Mouse (Mus musculus) layer of hippocampus, adult 11-12 months (tissue): ENCODE measurements around the gene Eif2b3.
A peak's percentile ranks its signal among the peaks of the same experiment; 100 is the strongest.

ENCODE experiments used
- DNase-seq: peaks from one replicate; pipeline ENCODE4 v3.0.0; 2022; ENCODE audit warnings: low spot score

Gene Eif2b3

DNA sequence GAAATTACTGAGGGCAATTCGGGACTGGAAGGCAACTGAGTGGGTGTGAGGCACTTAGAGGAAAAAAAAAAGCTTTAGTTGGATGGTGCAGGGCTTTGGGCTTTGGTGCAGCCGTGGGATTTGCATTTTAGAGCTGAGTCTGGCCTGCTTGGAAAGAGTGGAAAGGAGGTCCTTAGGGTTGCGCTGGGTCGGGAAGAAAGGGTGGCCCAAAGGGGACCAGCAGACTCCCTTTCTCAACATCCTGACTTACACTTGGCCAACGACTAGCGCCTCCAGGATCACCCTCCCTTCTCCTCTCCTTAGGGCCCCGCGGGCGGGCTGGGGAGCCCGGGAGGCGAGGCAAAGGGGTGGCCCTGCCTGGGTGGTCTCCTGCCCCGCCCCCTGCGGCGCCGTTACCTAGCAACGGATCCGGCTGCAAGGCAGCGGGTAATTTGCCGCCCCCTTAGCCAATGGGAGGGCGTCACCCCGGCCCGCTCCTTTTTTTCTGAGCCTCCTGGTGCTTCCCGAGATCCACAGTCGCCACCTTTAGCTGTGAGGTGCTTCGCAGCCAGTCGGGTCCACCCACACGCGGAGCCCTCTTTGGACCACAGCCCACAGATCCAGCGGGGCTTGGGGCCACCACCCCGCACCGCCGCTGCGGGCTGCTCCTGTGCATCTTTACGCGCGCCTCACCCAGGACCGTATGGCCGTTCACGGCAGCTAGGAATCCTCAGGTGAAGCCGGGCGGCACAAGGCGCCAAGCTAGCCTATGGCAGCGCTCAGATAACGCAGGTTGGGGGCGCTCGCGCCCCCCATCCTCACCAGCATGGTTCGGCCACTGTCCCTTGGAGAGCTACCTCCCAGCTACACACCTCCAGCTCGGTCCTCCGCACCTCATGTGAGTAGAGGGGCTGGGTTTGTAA lies 76.6 kb downstream of the Eif2b3 start, which contains the start of gene Ptch2:
Gene Ptch2, plus strand, starts transcription at position 525 of the 902 bp plus-strand sequence.
- peak; percentile 25 for DNase-seq

DNA sequence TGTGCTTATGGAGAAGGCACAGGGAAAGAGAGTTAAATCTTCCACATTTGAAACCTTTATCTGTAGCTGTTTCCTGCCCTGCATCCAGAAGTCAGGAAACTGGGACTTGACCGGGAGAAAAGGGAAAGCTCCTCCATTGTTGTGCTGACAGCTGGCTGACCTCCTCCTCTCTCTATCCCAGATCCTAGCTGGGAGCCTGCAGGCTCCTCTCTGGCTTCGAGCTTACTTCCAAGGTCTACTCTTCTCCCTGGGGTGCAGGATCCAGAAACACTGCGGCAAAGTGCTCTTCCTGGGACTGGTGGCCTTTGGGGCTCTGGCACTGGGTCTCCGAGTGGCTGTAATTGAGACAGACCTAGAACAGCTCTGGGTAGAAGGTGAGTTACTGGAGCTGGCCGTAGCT lies 77.5 kb downstream of the Eif2b3 start:
- DNase-seq: no peak

DNA sequence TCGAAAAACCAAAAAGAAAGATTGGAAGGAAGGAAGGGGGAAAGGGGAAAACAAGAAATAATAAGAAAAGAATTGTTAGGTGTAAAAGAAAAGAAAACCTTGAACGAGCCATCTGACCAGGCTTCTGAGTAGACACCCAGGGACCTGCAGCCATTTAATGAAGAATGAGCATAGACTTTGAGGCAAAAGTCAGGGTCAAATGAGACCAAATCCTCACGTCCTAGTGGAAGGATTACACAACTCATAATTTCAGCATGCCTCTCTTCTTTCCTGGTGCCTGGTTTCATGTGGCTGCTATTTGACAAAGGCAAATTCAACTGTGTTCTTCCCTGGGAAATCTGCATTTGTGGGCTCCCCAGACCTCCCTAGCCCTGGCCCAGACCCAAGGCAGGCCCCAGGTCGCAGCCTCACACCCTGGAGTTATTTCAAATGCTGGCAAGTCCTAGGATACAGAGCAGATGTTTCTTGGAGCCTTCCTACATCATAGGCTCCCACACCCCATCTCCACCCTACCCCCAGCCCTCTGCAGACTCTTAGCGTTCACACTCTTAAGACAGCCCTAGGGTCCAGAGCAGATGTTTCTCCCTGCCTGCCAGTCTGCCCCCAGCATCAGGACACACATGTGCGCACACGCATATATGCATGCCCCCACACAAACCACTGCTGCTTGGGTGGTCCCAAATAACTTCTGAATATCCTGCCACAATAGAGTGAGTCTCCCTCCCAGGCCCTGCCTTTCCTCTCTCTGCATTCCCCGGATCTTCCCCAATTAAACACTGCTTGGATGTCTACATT lies 79.0 kb downstream of the Eif2b3 start:
- DNase-seq: no peak

DNA sequence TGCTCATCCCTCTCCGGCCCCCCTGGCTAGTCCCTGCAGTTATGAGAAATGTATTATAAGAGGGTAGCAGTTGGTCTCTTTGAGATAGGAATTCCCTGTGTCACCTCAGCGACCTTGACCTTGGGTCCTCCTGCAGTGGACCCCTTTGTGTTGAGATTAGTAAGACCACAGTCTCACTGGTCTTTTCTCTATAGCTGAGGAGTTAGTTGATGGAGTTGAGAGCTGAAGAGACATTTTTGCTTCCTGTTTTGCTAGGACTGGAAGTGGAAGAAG lies 79.5 kb downstream of the Eif2b3 start:
- no peak for DNase-seq

DNA sequence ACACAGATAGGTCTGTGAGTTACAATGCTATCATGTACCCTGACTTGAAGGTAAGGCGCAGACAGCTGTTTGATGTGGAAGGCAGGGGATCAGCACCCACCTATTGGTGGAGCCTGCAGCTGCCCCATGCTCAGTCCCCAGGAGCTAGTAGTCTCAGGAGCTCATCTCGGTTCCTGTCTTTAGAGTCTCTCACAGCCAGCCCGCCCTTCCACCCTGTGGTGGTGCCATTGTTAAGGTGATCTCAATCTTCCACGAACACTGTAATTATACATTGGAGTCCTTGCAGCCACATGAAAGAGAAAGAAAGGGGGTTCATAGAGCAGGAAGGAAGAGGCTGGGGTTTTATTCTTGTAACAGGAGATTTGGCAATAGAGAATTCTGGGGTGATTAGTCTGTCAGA lies 80.8 kb downstream of the Eif2b3 start:
- DNase-seq: no peak

DNA sequence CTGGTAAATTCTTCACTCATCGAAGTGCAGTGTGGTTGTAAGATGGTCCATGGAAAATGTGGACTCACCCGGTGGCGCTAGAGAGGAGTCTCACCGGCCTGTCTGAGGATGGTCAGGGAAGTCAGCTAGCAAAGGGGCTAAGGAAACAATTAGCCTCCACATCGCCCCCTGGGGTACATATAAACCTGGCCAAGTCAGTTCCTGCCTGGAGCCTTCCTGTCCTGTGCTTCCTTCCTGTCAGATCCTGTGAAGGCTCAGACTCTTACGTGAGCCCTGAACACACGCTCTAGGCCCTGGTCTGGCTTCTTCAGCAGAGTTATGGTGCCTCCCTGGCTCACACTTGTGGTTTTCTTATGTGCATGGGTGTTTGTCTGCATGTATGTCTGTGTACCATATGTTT lies 82.0 kb downstream of the Eif2b3 start:
- no peak for DNase-seq

DNA sequence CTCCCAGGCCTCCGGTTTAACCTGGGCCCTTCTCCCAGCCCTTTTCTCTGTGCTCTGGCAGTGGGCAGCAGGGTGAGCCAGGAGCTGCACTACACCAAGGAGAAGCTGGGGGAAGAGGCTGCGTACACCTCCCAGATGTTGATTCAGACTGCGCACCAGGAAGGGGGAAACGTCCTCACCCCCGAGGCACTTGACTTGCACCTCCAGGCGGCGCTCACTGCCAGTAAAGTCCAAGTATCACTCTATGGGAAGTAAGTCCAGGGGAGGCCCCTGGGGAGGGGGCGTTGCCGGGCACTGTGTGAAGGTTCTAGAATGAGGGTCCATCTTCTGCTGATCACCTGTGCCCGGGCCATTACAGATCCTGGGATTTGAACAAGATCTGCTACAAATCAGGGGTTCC lies 85.5 kb downstream of the Eif2b3 start:
- no peak for DNase-seq

DNA sequence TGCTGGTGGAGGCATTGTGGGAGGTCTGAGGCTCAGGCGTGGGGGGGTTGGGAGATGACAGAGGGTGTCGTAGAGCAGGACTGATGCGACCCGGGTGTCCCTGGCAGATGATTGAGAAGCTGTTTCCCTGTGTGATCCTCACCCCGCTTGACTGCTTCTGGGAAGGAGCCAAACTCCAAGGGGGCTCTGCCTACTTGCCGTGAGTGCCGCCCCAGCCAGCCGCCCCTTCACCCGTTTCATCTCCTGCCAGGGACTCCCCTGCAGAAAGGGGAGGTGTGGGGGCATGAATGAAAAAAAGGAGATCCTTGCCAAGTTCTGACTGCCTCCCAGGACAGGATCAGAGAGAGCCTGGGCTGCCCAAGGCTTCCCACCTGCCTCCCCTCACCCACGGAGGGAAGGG lies 85.9 kb downstream of the Eif2b3 start:
- DNase-seq: no peak

DNA sequence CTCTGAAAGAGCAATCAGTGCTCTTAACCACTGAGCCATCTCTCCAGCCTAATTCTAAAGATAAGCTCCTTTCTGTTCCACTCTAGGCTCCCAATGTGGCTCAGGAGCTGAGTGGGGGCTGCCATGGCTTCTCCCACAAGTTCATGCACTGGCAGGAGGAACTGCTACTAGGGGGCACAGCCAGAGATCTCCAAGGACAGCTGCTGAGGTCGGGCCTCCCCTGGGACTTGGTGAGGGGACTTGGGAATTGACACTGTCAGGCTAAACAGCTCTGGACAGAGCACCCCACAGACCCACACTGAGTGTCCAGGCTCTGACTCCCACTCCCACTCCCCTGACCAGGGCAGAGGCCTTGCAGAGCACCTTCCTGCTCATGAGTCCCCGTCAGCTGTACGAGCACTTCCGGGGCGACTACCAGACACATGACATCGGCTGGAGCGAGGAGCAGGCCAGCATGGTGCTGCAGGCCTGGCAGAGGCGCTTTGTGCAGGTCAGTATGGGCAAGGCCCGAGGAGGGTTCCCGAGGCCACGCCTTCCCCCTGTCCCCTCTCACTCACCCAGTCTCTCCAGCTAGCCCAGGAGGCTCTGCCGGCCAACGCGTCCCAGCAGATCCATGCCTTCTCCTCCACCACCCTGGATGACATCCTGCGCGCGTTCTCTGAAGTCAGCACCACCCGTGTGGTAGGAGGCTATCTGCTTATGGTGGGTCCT lies 88.8 kb downstream of the Eif2b3 start:
- no peak for DNase-seq

DNA sequence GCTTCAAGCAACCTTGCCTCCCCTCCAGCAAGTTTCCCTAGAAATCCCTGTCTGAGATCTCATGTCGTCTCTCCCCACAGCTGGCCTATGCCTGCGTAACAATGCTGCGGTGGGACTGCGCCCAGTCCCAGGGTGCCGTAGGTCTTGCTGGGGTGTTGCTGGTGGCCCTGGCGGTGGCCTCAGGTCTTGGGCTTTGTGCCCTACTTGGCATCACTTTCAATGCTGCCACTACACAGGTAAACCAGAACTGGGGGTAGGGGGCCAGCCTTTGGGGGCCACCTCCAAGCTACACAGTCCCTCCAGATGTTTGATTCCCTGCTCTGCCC lies 89.3 kb downstream of the Eif2b3 start:
- no peak for DNase-seq

DNA sequence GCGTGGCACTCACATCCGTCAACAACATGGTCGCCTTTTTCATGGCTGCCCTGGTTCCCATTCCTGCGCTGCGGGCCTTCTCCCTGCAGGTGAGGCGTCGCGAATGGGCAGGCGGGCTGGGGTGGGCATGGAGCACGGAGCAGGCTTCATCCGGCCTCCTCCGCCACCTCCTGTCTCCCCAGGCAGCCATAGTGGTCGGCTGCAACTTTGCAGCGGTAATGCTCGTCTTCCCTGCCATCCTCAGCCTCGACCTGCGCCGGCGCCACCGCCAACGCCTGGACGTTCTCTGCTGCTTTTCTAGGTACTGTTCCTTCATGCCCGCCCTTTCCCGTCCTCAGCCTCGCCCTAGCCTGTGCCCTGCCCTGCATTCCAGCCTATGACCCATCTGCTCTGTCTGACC lies 90.1 kb downstream of the Eif2b3 start:
- no peak for DNase-seq

DNA sequence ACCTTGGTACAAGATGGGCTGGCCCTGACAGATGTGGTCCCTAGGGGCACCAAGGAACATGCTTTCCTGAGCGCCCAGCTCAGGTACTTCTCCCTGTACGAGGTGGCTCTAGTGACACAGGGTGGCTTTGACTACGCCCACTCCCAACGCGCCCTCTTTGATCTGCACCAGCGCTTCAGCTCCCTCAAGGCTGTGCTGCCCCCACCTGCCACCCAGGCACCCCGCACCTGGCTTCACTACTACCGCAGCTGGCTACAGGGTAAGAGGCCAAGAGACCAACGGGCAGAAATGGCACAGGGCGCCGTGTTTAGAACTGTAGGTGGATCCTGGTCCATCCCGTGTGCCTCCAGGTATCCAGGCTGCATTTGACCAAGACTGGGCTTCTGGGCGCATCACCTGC lies 91.0 kb downstream of the Eif2b3 start:
- no peak for DNase-seq

DNA sequence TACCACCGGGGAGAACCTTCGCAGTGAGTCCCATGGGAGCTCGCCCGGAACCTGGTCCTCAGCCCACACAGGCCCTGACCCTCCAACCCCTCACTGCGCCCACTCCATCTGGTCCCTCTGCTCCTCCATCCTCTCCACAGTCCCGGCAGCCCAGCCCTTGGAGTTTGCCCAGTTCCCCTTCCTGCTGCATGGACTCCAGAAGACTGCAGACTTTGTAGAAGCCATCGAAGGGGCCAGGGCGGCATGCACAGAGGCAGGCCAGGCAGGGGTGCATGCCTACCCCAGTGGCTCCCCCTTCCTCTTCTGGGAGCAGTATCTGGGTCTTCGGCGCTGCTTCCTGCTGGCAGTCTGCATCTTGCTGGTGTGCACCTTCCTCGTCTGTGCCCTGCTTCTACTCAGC lies 91.8 kb downstream of the Eif2b3 start:
- DNase-seq: no peak

DNA sequence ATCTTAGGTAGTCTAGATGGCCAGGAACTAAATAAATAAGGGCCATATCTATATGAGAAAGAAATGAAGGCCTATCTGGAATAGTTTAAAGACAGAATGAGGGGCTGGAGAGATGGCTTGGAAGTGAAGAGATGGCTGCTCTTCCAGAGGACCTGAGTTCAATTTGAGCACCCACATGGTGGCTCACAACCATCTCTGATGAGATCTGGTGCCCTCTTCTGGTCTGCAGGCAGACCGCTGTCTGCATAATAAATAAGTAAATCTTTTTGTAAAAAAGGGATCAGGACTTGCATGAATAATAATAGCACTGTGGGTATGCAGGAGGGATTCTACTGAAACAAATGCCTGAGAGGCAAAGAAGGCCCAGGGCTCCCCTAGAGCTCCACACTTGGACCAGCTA lies 94.0 kb downstream of the Eif2b3 start:
- no peak for DNase-seq

DNA sequence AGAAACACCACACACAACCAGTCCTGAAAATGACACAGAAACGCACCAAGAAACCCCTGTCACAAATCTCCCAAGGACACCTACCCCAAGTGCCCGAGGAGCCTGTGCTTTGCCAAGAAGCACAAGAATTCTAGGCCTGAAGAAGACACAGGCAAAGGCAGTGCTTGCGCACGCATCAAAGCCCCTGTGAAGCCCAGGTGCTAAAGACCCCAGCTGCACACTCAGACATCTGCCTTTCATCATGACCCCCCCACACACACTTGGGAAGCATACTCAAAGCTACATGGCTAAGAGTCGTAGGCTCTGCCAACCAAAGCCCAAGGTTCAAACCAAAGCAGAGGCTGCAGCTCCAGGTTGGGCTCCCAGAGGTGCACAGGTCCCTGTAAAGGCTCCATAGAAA lies 96.4 kb downstream of the Eif2b3 start:
- DNase-seq: no peak

DNA sequence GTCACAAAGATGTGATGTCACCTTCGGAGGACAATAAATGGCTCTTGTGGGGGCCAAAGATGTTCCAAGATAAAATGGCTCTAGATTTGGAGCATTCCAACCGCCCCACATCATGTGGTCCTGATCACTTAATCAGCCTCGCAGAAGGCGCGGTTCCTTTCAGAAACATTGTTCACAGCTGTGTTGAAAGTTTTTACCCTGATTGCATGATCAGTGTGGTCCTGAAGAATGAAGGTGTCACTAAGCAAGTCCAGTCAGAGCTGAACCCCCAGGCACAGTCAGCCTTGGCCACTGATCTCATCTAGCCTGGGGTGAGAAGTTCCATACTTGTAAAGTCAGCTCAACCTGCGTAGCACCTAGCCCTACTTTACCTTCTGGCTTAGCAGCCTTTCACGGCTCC lies 98.7 kb downstream of the Eif2b3 start:
- no peak for DNase-seq

DNA sequence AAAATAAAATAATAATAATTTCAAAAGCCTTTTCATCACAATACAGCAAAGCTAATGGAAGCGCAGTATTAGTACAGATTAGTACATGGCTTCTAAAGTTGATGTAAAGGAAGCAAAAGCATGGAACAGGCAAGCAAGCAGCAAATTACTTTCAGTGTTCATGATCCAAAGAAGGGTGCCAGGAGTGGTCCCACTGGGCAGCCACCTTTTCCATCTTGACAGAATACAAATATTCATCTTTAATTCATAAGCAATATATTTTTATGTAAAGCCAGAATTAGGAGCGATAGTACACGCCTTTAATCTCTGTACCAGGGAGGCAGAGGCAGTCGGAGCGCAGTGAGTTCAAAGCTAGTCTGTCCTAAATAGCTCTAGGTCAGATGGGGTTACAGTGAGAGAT lies 100.4 kb downstream of the Eif2b3 start:
- DNase-seq: no peak

DNA sequence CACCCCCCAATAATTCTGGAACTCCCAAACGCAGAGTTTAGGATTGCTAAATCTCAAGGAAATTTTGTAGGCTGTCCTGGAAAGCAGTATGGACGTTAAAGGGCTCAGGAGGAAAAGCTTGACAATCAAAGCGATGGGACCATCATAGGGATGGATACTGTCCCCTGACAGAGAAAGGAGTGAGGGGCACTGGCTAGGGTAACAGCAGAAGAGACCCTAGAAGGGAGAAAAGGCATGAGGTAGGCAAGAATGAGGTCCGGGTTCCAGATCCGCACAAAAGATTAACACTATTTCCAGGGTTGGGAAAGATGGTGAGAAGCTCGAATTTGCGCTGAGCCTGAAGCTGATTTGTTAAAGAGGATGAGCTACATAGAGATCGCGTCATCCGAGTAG lies 100.8 kb downstream of the Eif2b3 start:
- DNase-seq: no peak

DNA sequence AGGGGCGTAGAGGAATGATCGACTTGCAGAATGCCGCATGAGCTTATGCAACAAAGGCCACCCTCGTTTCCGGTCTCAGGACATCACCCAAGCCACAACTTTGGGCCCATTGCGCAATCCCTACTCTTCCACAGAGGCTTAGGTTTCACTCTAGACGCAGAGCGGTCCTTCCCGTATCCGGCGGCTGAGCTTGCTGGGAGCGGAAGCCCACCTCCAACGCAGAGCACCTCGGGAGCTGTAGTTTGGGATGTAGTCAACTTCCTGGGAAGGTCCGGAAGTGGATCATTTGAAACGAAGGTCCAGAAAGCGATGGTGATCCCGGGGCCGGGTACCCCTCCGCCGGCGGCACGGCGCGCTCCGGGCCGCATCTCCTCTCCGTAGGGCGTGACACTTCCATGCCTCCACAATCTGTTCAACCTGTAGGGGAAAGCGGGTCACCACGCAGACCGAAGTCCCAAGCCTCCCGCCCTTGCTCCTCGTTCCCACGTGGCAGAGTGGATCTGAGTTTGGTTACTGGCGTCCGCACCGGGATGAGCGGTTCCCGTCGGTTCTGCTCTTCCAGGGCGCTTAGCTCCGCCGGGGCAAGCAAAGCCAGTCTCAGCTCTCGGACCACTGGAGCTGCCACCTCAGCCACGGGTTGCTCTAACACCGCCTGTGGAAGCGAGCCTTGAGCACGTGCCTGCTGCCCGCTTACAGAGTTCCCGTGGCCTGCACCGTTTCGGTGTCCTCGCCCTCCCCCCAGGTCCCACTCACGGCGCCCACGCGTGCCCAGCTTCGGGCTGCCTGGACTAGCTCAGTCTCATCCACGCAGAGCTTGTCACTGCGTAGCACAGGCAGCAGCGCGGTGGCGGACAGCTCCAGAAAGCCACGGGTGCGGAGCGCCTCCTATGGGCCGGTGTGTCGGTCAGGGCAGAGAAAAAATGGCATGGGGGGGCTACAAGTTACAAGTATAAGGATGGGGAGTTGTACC lies 101.5 kb downstream of the Eif2b3 start:
- DNase-seq: peak; percentile 97

DNA sequence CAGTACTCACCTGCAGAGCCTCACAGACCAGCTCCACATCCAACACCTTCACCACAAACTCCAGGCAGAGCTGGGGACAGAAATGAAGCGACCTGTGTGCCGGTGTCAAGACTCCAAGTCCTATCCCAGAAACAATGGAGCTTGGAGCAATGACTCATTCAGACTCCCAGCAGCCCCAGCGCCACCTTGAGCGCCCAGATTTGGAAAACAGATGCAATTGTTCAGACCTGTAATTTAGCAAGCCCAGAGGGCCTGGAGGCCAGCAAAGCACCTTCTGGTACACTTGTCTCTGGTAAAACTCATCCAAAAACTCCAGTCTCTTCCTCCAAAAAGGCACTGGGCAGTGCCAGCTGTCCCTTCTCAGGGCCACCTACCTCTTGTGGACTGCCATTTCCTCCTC lies 103.0 kb downstream of the Eif2b3 start:
- no peak for DNase-seq

DNA sequence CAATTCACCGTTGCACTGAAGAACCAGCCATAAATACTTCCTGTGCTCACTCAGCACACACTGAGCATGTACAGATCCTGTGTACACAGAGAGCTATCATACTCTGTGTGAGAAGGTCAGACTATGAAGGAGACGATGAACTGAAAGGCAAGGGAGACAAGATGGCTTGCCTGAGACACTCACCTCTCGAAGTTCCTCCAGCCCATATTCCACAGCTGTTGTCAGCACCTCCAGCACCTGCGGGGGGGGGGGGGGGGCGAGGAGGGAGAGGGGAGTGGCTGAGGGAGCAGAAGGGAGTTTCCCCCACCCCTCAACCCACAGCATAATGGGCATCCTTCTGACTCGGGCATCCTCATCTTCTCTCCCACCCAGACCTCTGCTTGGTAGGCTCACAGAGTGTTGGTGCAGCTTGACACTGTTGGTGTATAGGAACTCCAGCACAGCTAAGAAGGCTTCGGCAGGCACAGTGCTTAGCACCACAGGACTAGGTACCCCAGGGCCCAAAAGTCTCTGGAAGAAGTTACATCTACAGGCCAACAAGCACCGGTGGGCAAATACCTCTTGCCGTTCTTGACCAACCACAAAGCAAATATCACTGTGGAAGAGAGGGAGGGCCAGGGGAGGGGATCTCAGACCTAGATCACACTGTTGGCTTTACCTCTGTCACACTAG lies 104.5 kb downstream of the Eif2b3 start:
- no peak for DNase-seq

DNA sequence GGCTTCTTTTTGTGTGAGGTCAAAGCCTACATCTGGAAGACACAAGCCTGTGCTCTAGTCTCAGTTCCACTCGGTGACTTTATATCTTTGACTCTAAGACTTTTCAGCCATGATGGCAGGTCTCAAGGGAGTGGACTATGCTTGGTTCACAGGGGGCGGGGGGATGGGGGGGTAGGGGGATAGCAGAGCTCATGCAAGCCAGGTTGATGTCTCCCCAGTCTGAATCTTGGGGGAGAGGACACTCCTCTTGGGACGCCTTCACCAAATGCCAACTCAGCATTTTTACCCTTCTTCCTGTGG lies 105.0 kb downstream of the Eif2b3 start:
- no peak for DNase-seq
